Mouse (Mus musculus): ENCODE measurements around the gene Fndc3a. TPM values are rescaled to one million over a fixed set of nuclear protein-coding genes. Genes with fewer than 3 reads are reported as not detected.

Gene Fndc3a
- polyA plus RNA-seq, 1 experiment from 2014 or later: 14.1 TPM

DNA sequence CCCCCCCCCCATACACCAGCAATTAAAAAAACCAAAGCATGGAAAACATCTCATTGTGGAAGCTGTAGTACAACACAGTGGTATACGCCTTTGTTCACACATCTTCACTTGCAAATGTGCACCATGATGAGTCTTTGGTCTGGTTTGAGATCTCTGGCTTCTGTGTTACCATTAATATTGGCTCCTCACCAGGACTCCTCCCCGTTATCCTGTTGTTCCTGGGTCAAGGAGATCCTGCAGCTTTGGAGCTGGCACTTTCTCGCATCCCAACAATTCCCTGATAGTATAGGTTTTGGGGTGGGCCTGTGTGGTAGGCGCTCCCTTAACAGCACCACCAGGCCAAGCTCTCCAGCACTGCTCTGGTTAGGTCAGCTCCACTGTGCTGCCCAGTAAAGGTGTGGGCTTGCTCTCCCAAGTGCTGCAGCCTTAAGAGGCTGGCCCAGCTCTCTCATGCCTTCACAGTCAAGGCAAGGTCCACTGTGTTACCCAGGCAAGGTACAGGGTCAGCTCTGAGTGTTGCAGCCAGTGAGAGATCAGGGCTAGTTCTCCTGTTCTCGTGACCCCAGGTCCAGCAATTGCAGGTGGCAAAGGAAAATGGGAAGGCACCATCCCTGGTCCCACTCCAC, 173.3 kb downstream of the Fndc3a start:
- H3K36me3 ChIP-seq (replicated peaks): peaks cover 23% of the 10 kb centered on the region
- 67% methylated on average over 5 of the region's 5 CpGs for WGBS (ENCODE audit: insufficient replicate concordance)
- ATAC-seq (ENCODE audit: insufficient read depth): no peak

DNA sequence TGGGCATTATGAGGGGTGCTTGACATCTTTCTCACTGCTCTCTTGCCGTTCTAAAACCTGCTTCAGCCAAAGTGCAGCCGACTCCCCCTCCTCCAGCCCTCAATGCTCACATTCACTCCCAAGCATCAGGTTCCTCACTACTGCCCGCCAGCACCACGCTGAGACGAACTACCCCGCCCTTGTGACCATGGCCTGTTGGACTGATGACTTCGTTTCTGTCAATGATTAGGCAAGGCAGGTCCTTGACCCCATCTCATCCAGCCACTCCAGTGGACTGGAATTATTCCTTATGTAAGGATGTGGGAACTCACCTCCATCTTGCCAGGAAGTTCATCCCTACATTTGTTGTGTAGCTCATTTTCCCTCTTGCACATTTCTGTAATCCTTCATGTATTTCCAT, 175.9 kb downstream of the Fndc3a start:
- H3K4me2 ChIP-seq: no peak overlapping the region
- H3K9me3 ChIP-seq (replicated peaks): no peaks in the 10 kb centered on the region
- H3K4me1 ChIP-seq (replicated peaks): peaks cover 10% of the 10 kb centered on the region
- H3K9ac ChIP-seq: no peak overlapping the region
- H3K27me3 ChIP-seq: peaks cover 46% of the 10 kb centered on the region
- 0 out of 2 replicates have a peak, but pooled peaks cover 2% of the 10 kb centered on the region for H3K36me3 ChIP-seq (replicated peaks)
- H3K27ac ChIP-seq (replicated peaks): no peak overlapping the region
- no peak for ATAC-seq (ENCODE audit: insufficient read depth)
- 61% methylated on average over 7 of the region's 7 CpGs for WGBS (ENCODE audit: insufficient replicate concordance)
- H3K4me3 ChIP-seq (replicated peaks): no peak overlapping the region

More for the DNA sequence above, 173.3 kb downstream of the Fndc3a start:
- Histone ChIP-seq H3K4me1 (replicated peaks) (peaks cover 10% of the 10 kb centered on the region), H3K9me3 (replicated peaks) (no peaks in the 10 kb centered on the region), H3K9ac (no peak overlapping the region), H3K4me3 (replicated peaks) (no peak overlapping the region), H3K4me2 (no peak overlapping the region), H3K27me3 (peaks cover 25% of the 10 kb centered on the region), H3K27ac (replicated peaks) (no peak overlapping the region)

DNA sequence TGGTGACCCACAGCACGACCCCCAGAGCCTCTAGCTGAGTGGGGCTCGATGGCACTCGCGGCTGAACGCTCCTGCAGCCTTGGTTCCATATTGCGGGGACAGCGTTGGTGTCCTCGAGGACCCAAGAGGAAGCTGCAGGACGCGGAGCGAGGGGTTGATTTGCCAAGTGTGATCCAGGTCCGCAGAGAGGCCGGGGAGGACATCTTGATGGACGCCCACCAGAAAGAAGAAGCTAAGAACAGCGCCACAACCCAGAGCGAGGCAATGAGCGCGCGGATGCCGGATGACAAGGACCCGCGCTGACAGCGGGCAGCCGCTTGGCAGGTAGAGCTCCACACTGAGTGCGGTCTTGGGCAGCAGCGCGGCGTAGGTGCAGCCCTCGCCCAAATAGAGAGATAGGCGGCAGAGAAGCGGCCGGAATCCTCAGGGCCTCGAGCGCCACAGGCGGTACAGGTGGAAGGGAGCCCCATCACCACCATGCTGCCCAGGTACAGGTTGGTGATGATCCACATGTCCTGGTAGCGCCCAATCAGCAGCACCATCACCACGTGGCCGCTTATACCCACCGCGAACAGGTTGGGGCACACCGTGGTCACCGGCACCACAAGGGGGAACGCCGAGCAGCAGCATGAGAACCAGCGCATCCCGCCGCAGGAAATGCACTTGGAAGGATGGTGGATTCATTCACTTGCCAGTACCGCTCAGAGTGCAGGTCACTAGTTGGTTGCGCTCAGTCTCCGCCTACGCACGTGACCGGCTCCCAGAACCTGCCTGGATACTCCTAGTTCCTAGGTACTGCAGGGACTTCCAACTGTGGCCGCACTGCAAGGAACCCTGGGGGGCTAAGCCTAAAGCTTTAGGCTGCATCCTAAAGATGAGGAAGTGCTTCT, 177.5 kb downstream of the Fndc3a start:
- no peaks in the 10 kb centered on the region for H3K36me3 ChIP-seq (replicated peaks)
- peak overlapping the region; percentile 25 for H3K4me3 ChIP-seq (replicated peaks)
- no peak overlapping the region for H3K9ac ChIP-seq
- peak overlapping the region; percentile 54 for H3K4me2 ChIP-seq
- H3K27ac ChIP-seq (replicated peaks): no peak overlapping the region
- peaks cover 46% of the 10 kb centered on the region for H3K27me3 ChIP-seq
- peaks cover 10% of the 10 kb centered on the region for H3K4me1 ChIP-seq (replicated peaks)
- ATAC-seq (ENCODE audit: insufficient read depth): no peak
- no peaks in the 10 kb centered on the region for H3K9me3 ChIP-seq (replicated peaks)
- 2% methylated on average over 54 of the region's 54 CpGs for WGBS (ENCODE audit: insufficient replicate concordance)

DNA sequence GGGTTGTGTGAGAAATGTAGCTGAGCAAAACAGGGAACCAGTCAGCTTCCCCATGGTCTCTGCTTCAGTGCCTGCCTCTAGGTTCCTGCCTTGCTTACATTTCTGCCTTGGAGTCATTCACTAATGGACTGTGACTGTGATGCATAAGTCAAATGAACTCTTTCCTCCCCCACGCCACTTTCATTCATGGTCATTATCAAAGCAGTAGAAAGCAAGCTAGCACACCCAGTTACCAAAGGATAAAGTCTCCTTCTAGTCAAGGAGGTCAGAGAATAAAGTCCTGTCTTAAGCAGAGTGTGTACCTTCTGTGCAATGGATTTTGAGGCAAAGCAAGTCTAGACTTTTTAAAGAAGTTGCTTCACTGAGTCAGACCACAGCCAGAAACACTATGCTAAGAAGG, 182.7 kb downstream of the Fndc3a start:
- no peak for ATAC-seq (ENCODE audit: insufficient read depth)
- H3K36me3 ChIP-seq (replicated peaks): no peaks in the 10 kb centered on the region
- no peak overlapping the region for H3K27ac ChIP-seq (replicated peaks)
- no peak overlapping the region for H3K9ac ChIP-seq
- H3K4me2 ChIP-seq: no peak overlapping the region
- H3K27me3 ChIP-seq: peaks cover 27% of the 10 kb centered on the region
- H3K4me1 ChIP-seq (replicated peaks): peaks cover 4% of the 10 kb centered on the region; the same call in 1 of the 2 replicates
- no peaks in the 10 kb centered on the region for H3K9me3 ChIP-seq (replicated peaks)
- 41% methylated on average over 1 of the region's 1 CpGs for WGBS (ENCODE audit: insufficient replicate concordance)
- H3K4me3 ChIP-seq (replicated peaks): no peak overlapping the region

GRCm38 (mm10) chr14:72519561-72519960, 190.2 kb downstream of the Fndc3a start:
- no peak overlapping the region for H3K9ac ChIP-seq
- H3K27ac ChIP-seq (replicated peaks): no peak overlapping the region
- no peaks in the 10 kb centered on the region for H3K27me3 ChIP-seq
- no peaks in the 10 kb centered on the region for H3K4me1 ChIP-seq (replicated peaks)
- no peaks in the 10 kb centered on the region for H3K36me3 ChIP-seq (replicated peaks)
- WGBS (ENCODE audit: insufficient replicate concordance): 32% methylated on average over 2 of the region's 2 CpGs
- H3K4me2 ChIP-seq: no peak overlapping the region
- no peak overlapping the region for H3K4me3 ChIP-seq (replicated peaks)
- ATAC-seq (ENCODE audit: insufficient read depth): no peak
- no peaks in the 10 kb centered on the region for H3K9me3 ChIP-seq (replicated peaks)

GRCm38 (mm10) chr14:72518786-72519185, 191.0 kb downstream of the Fndc3a start:
- no peak overlapping the region for H3K4me3 ChIP-seq (replicated peaks)
- no peak overlapping the region for H3K27ac ChIP-seq (replicated peaks)
- no peak overlapping the region for H3K4me2 ChIP-seq
- no peak for ATAC-seq (ENCODE audit: insufficient read depth)
- 56% methylated on average over 6 of the region's 6 CpGs for WGBS (ENCODE audit: insufficient replicate concordance)
- H3K4me1 ChIP-seq (replicated peaks): no peaks in the 10 kb centered on the region
- H3K36me3 ChIP-seq (replicated peaks): no peaks in the 10 kb centered on the region
- no peaks in the 10 kb centered on the region for H3K27me3 ChIP-seq
- H3K9me3 ChIP-seq (replicated peaks): no peaks in the 10 kb centered on the region
- no peak overlapping the region for H3K9ac ChIP-seq

DNA sequence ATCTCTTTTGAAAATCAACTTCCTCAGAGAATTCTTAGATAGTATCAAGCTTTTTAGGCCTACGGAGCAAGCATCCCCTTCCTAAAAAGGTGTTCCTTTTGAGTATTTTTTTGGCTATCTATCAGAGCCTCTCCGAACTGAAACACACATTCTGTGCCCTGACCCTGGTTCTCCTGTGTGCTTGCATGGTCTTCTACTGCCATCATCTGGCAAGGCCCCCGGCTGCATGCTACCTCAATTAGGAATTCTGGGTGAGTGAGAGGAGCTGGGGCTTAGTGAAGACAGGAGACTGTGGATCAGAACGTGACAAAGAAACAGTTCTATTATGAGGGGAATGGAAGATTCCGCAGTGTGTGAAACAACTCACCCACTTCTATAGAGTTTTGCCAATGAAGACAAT, 193.4 kb downstream of the Fndc3a start:
- ATAC-seq (ENCODE audit: insufficient read depth): no peak
- 26% methylated on average over 5 of the region's 5 CpGs for WGBS (ENCODE audit: insufficient replicate concordance)
- H3K4me1 ChIP-seq (replicated peaks): no peaks in the 10 kb centered on the region
- H3K27me3 ChIP-seq: no peaks in the 10 kb centered on the region
- no peak overlapping the region for H3K4me3 ChIP-seq (replicated peaks)
- H3K27ac ChIP-seq (replicated peaks): no peak overlapping the region
- no peak overlapping the region for H3K9ac ChIP-seq
- H3K4me2 ChIP-seq: no peak overlapping the region
- H3K9me3 ChIP-seq (replicated peaks): no peaks in the 10 kb centered on the region
- H3K36me3 ChIP-seq (replicated peaks): no peaks in the 10 kb centered on the region

GRCm38 (mm10) chr14:72506723-72507420, 202.9 kb downstream of the Fndc3a start:
- Histone ChIP-seq H3K4me1 (replicated peaks) (no peaks in the 10 kb centered on the region), H3K4me2 (peak overlapping the region; percentile 43), H3K36me3 (replicated peaks) (no peaks in the 10 kb centered on the region), H3K27ac (replicated peaks) (no peak overlapping the region), H3K9me3 (replicated peaks) (no peaks in the 10 kb centered on the region), H3K27me3 (no peaks in the 10 kb centered on the region), H3K9ac (no peak overlapping the region), H3K4me3 (replicated peaks) (no peak overlapping the region)
- WGBS (ENCODE audit: insufficient replicate concordance): 22% methylated on average over 11 of the region's 11 CpGs
- no peak for ATAC-seq (ENCODE audit: insufficient read depth)

DNA sequence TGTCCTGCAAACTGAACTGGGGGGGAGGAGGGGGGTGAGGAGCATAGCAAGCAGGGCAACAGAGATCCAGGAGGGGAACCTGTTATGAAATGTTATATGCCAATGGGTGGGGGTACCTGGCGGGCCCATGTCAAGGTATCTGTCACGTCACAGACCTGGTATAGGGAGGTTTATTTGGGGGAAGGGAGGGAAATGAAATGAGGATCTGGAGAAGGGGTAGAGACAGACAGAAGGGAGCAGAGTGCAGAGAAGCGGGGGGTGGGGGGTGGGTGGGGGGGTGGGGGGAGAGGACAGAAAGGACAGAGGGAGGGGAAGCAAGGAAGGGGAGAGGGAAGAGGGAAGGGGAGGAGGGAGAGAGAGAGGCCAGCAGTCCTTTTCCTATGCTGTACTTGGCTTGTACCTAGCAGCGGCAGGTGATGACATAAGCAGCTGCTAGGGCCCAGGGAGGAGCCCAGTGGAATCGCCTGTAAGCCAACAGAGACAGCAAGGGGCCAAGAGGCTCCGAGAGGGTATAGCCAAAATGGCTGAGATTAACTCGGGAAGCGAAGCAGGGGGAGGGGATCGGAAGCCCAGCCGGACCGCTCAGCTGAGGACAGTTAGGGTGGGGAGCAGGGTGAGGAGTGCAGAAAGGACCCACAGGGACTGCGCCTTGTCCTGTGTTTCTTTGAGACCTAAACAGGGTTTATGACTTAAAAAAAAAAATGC, 203.6 kb downstream of the Fndc3a start:
- H3K36me3 ChIP-seq (replicated peaks): no peaks in the 10 kb centered on the region
- H3K9me3 ChIP-seq (replicated peaks): no peaks in the 10 kb centered on the region
- H3K4me2 ChIP-seq: peak overlapping the region; percentile 43
- H3K4me1 ChIP-seq (replicated peaks): no peaks in the 10 kb centered on the region
- ATAC-seq (ENCODE audit: insufficient read depth): no peak
- no peak overlapping the region for H3K27ac ChIP-seq (replicated peaks)
- 18% methylated on average over 12 of the region's 12 CpGs for WGBS (ENCODE audit: insufficient replicate concordance)
- no peak overlapping the region for H3K9ac ChIP-seq
- H3K27me3 ChIP-seq: no peaks in the 10 kb centered on the region
- no peak overlapping the region for H3K4me3 ChIP-seq (replicated peaks)

- H3K36me3 ChIP-seq (replicated peaks): no peaks in the 10 kb centered on the region
- no peak for ATAC-seq (ENCODE audit: insufficient read depth)
- H3K4me1 ChIP-seq (replicated peaks): no peaks in the 10 kb centered on the region
- no peak overlapping the region for H3K4me3 ChIP-seq (replicated peaks)
- no peaks in the 10 kb centered on the region for H3K9me3 ChIP-seq (replicated peaks)
- 65% methylated on average over 1 of the region's 1 CpGs for WGBS (ENCODE audit: insufficient replicate concordance)
- H3K27me3 ChIP-seq: no peaks in the 10 kb centered on the region
- H3K9ac ChIP-seq: no peak overlapping the region
- no peak overlapping the region for H3K27ac ChIP-seq (replicated peaks)
- no peak overlapping the region for H3K4me2 ChIP-seq
Observed at GRCm38 (mm10) chr14:72504985-72505384, 204.8 kb downstream of the Fndc3a start.

GRCm38 (mm10) chr14:72503241-72503640, 206.6 kb downstream of the Fndc3a start:
- H3K36me3 ChIP-seq (replicated peaks): no peaks in the 10 kb centered on the region
- WGBS (ENCODE audit: insufficient replicate concordance): 45% methylated on average over 6 of the region's 6 CpGs

More at GRCm38 (mm10) chr14:72503241-72503640, 206.6 kb downstream of the Fndc3a start:
- ATAC-seq (ENCODE audit: insufficient read depth): no peak
- Histone ChIP-seq H3K4me3 (replicated peaks) (no peak overlapping the region), H3K27me3 (no peaks in the 10 kb centered on the region), H3K4me2 (no peak overlapping the region), H3K4me1 (replicated peaks) (no peaks in the 10 kb centered on the region), H3K9ac (no peak overlapping the region), H3K9me3 (replicated peaks) (no peaks in the 10 kb centered on the region), H3K27ac (replicated peaks) (no peak overlapping the region)

Data from liver, embryonic 15.5 days (tissue).